Mouse (Mus musculus) embryo, embryonic 11.5 days (tissue): ENCODE measurements around the gene Kri1.
"Not testable (repeated sequence)": the region's sequence is repeated elsewhere in the genome, so short reads cannot be mapped to it uniquely, and the experiment has no call there.

Experiments
- DNase-seq: peaks from one replicate; pipeline ENCODE4 v3.0.0-alpha.2; 2012; ENCODE audit warnings: low read depth, low spot score

The Kri1 gene

GRCm38 (mm10) chr9:21287571-21288402, at the start of gene Kri1:
Gene Kri1, minus strand, starts transcription at chr9:21287969.
- DNase-seq, result peak; percentile 95

DNA sequence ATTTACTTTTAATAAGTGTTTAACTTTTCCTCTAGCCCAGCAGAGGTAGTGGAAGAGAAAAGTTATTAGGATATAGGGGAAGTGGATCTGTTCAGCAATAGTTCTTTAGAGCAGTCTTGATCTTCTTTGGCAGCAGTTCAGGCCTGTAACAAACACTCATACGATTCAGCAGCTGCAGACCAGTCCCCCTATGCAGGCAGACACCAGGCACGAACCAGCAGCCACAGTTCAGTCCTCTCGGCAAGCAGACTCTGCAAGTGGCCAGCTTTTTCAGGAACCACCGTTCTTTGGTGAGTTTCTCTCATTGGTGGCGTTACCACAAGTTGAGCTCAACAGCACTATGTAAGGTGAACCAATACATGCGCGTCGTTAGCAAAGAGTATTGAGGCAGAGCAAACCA, 48.7 kb upstream of the Kri1 start:
- DNase-seq, result no peak

DNA sequence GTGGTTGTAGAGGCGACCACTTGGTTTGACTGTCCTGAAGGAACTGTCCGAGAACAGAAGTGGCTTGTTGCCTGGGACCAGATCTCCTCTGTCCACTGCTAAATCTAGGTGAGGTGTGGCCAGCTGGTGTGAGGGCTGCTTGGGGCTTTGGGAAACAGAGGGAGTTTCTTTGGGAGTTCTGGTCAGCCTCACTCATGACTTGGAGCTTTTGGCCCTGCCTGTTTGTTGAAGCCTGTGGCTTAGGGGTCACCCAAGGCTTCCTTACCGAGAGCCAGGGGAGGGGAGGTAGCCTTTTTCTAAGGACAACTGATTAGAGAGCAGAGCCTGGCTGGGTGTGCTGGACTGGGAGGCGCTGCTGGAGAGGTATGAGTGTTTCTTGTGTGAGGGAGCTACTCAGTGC, 47.6 kb upstream of the Kri1 start:
- DNase-seq, result no peak

- DNase-seq, result no peak
These were observed 47.0 kb upstream of the Kri1 start for GRCm38 (mm10) chr9:21334747-21335146.

DNA sequence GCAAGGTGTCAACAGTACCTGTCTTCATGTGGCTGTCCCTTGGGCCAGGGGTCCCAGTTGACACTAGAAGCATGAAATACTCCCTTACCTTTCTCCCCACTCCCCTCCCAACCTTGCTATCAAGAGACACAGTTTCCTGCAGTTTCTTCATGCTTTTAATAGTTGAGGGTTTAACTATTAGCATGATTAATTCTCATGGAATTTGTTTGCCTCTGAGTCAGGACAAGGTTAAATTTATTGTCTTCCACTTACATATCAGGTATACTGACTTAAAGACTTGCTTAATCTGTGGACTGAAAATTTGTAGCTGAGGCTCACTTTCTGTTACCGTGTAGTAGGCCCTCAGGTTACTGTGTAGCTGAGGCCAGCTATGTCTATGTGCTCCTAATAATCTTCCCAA, 45.8 kb upstream of the Kri1 start:
- DNase-seq, result no peak

DNA sequence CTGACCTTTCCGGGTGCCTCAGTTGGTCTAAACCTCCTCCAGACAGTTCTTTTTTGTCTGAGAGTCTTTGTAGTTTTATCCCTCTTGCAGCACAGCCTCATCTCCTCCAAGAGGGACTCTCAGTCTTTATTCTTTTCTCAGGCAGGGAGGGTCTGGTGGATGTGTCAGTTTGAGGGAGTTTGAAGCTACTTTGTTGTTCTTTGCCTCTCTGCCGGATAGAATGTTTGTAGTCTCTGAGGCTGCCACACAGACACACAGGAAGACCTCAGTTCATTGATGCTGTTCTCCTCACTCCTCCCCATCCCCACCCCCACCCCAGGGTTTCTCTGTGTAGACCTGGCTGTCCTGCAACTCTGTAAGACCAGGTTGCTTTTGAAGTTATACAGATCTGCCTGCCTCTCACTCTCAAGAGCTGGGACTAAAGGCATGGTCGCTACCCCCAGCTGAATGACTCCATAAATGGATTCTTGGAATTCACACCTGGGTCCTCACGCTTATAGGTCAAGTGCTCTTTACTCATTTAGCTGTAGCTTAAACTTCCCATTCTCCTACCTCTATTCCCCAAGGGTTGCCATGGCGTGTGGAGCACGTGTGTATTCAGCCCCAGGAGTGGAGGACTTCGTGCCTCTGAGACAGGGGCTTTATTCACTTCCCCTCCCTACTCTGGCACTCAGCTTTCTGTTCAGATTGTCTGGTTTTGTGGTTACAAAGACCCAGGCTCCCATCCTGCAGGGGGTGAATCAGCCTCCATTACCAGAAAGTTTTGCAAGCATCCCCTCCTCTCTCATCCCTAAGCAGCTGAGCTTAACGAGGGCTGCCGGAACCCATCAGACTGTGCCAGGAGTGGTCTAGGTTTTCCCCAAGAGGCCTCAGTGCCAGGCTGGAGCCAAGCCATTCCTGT, 44.6 kb upstream of the Kri1 start:
- no peak for DNase-seq

DNA sequence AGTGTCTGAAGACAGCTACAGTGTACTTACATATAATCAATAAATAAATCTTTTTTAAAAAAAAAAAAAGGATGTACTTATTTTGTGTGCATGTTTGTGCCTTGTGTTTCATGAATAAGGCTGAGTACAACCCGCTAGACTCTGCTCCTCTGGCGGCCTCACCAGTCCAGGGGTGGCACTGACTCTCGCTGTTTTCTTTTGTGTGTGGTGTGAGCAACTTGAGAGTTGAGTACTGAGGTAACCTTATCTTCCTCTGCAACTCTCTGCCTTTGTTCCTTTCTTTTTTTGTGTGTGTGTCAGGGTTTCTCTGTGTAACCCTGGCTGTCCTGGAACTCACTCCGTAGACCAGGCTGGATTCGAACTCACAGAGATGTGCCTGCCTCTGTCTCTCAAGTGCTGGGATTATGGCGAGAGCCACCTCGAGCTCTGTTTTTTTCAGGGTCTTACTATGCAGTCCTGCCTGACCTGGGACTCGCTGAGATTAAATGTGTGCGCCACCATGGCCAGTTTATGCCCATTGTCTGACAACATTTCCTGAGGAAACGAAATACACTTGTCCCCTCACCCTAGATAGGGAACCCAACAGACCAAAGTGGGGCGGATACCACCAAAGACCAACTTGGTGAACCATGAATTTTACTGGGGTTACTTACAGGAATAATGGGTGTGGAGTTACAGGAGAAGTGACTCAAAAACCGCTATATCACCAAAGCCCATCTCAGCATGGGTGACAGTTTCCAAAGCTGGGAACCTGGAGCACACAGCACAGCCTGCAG, 43.8 kb upstream of the Kri1 start:
- no peak for DNase-seq

DNA sequence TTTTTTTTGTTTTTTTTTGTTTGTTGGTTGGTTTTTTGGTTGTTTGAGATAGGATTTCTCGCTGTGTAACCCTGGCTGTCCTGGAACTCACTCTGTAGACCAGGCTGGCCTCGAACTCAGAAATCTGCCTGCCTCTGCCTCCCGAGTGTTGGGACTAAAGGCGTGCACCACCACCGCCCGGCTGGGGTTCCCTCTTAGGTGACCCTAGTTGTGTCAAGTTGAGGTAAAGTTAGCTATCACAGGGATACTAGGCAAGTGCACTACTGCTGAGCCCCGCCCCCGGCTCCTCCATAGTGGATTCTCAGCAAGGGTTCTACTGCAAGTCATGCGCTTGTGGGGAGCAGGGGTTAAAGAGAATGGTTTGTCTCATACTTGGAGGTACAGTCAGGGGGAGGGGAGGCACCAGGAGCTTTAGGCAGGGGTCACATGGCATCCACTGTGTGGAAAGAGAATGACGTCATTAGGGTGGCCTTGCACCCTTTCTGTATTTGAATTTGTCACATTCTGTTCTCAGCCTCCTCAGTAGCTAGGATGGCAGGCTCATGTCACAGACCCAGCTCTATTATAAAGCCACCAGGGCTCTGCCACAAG, 42.0 kb upstream of the Kri1 start:
- no peak for DNase-seq

GRCm38 (mm10) chr9:21329041-21329440, 41.3 kb upstream of the Kri1 start:
- DNase-seq, result no peak

DNA sequence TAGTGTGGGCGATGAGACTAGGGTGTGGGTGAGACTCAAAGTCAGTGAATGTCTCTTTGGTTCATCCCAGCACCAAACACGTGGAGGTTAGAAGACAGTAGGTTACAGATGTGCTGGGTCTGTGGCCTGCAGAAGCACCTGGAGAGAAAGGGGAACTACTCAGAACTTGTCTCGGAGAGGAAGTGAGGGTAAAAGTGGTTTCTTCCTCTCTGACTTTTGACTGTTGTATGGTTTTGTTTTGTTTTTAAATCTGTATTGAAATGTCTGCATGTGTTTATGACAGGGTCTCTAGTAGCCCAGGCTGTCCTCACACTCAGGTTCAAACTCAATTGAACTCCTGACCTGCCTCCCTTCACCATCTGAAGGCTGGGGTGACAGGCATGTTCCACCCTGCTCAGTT, 40.3 kb upstream of the Kri1 start:
- no peak for DNase-seq

DNA sequence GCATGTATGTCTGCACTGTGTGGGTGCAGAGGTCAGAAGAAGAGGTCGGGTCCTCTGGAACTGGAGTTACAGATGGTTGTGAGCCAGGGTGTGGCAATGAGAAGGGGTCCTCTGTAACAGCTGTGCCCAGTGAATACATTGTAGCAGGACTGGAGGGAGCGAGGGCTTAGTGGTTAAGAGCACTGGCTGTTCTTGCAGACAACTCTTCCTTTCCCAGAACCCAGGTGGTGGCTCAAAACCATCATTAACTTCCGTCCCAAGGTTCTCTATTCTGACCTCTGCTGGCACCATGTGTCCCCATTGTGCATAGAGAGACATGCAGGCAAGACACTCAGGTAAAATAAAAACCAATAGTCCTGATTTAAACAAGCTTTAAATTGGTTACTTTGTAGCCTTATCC, 39.8 kb upstream of the Kri1 start:
- no peak for DNase-seq

DNA sequence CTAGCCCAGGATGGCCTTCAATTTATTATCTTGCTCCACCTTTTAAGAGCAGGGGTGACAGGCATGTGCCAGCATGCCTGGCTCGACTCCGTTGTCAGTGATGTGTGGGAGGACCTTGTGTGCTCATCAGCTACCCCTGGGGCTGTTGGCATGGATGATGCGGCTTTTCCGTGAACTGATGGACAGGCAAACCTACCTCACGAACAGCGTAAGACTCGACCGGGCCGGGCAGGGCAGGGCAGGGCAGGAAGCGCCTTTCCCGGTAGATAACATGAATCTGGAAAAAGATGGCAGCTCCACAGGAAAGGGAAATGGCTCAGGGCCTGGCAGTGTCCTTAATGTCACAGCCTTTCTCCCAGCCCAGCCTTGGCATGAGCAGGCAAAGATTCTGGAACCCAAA, 36.5 kb upstream of the Kri1 start:
- DNase-seq, result no peak

DNA sequence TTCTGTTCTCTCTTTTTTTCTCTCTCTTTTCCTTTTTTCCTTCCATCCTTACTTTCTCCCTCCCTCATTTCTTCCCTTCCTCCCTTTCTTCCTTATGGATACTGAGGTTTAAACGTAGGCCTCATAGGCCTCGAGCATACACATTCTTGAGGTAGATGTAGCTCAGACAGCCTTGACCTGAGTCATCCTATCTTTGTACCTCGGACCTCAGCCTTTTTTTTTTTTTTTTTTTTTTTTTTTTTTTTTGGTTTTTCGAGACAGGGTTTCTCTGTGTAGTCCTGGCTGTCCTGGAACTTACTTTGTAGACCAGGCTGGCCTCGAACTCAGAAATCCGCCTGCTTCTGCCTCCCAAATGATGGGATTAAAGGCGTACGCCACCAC, 35.1 kb upstream of the Kri1 start:
- DNase-seq, result not testable (repeated sequence)

GRCm38 (mm10) chr9:21322211-21322916, 34.6 kb upstream of the Kri1 start:
- no peak for DNase-seq

GRCm38 (mm10) chr9:21321513-21321835, 33.7 kb upstream of the Kri1 start:
- DNase-seq, result no peak

DNA sequence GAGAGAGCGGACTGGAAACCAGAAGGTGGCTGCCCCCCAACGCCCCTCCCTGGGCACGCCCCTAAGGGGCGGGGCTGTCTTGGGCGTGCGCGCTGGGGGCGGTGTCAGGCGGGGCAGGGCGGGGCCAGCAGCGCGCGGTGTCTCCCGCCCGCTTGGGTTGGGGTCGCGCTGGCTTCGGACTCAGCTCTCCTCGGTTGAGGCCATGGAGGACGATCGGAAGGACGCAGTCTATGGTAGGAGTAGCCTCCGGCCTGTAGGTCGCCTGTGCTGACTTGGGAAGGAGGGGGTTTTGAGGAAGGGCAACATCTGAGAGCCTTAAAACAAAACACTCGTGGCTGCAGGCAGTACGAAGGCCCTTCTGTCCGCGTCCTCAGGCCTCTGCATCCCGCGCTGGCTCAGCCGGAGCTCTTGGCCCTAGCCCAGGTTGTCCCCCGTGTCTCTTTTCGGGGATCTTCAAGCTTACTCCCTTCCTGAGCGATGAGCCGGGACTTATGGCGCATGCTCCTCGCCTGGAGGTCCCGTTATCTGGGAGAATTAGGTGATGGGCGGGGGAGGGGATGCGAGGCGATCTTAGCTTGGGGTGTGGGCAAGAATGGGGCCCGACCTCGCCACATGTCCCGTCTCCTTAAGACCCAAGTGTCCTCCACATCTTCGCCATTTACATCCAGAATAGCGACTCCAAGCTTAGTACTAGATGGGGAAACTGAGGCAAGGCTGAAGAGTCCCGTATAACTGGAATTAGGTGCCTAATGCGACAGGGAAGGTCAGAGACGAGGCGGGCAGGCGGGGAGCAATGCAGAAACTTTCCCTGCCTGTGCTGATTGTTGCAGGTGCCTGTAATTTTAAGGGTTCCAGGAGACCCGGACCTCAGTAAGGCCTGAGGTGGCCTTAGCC, 33.1 kb upstream of the Kri1 start, which contains the start of gene Slc44a2:
TSS of gene Slc44a2 (plus strand) at position 80 of the 894 bp plus-strand sequence.
- peak; percentile 76 for DNase-seq

DNA sequence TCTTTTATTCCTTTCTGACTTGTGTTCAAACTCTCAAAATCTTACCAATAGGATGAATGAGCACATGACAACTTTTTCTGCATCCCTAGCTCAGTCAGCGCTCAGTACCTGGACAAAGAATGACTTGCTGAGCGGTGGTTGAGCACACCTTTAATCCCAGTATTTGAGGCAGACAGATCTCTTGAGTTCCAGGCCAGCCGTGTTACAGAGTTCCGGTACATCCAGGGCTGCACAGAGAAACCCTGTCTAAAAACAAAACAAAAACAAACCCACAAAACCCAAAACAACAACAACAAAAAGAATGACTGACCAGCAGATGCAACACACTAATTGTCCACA, 32.5 kb upstream of the Kri1 start:
- no peak for DNase-seq

GRCm38 (mm10) chr9:21319503-21319902, 31.7 kb upstream of the Kri1 start:
- DNase-seq, result no peak

DNA sequence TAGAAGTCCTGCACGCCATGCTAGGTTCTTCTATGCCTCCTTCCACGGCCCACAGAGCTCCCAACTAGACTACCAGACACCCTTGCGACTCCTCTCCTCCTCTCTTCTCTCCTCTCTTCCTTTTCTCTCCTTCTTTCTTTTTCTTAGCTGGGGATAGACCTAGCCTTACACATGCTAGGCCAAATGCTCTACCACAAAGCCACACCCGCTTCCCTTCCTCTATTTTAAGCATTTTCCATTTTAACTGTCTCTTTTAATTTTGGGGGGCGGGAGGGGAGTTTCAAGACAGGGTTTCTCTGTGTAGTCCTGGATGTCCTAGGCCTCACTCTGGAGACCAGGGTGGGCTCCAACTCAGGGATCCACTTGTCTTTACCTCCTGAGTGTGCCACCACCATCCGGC, 31.0 kb upstream of the Kri1 start:
- DNase-seq, result no peak

DNA sequence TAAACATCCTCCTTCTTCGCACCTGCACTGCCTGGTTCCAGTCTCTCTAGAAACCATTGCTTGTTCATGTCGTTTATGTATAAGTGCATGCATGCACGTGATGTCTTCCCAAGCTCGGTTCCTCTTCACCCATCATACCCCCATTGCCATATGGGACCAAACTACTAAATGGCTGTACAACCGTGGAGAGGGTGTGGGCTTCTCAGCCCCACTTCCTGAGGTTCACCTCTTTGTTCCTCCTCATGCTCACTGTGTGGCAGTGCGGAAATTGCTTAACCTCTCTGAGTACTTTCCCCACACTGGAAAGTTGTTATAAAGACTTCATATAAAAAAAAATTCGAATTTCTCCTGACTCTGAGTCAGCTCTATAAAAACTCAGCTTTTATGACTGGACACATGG, 28.9 kb upstream of the Kri1 start:
- DNase-seq, result no peak
